Mouse (Mus musculus): ENCODE measurements at regions not wholly inside any gene's neighbourhood (a gene's known extent, or its start where the extent isn't known, plus 50 kb on each side); places are given as distances from the start of the nearest gene placed in this dataset.

GRCm38 (mm10) chr4:131205127-131205526 lies 260.9 kb downstream of the Matn1 start:
- no peak overlapping the region for H3K4me3 ChIP-seq (ENCODE audit: insufficient read depth, low read length)
- no peak for TF ChIP-seq POLR2A (IDR thresholded peaks at IDR 0.05; ENCODE audit: low read depth, low read length)
- TF ChIP-seq CTCF (IDR thresholded peaks at IDR 0.05; ENCODE audit: borderline replicate concordance, insufficient read depth, low read length): no peak
- H3K4me1 ChIP-seq (ENCODE audit: control insufficient read depth, insufficient read depth, low read length): no peaks in the 10 kb centered on the region
- H3K27ac ChIP-seq (ENCODE audit: insufficient read depth, low read length): no peak overlapping the region

DNA sequence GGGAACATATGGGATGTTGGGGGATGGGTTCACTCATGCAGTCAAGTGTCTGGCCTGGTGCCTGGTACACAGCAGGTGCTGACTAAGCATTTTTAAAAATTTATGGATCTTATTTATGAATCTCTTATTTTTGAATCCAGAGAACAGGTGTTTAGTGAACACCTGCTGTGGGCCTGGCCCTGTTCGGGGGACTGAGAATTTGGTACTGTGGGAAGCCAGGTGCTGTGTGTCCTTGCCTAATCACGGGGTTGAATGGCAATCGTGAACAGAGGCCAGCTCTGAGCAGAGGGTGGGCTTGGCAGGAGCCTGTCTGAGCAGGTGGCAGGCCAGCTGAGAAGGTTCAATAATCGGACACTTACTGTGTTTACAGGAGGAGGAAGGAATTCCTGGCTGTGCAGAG lies 261.5 kb downstream of the Matn1 start:
- Histone ChIP-seq H3K27ac (ENCODE audit: insufficient read depth, low read length) (no peak overlapping the region), H3K4me1 (ENCODE audit: control insufficient read depth, insufficient read depth, low read length) (no peaks in the 10 kb centered on the region), H3K4me3 (ENCODE audit: insufficient read depth, low read length) (no peak overlapping the region)
- TF ChIP-seq CTCF (IDR thresholded peaks at IDR 0.05; ENCODE audit: borderline replicate concordance, insufficient read depth, low read length) (no peak), POLR2A (IDR thresholded peaks at IDR 0.05; ENCODE audit: low read depth, low read length) (no peak)

DNA sequence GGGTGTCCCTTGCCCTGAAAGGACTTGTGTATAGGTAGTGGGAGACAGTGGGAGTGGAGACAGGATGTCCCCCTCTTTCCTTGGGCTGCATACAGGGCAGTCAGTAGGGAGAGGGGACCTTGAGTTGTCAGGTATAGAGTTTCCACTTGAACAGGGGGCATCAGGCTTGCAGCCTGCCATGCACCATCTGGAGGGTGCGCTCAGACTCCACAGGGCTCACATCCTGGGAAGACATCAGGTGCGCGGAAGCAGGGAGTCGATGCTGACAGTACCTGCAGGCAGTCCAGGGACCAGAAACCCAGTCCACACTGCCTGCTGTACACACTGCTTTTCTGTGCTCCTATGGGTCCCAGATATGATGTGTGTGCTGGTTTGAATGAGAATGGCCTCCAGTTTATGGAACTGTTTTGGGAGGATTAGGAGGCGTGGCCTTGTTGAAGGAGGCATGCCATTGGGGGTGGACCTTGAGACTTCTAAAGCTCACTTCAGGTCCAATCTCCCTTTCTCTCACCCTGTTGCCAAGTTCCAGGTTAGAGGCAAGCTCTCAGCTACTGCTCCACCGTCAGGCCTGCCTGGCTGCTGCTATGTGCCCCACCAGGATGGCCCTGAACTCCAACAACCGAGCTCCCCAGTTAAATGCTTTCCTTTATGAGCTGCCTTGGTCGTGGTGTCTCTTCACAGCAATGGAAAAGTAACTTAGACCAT lies 262.1 kb downstream of the Matn1 start:
- TF ChIP-seq POLR2A (IDR thresholded peaks at IDR 0.05; ENCODE audit: low read depth, low read length) (no peak), CTCF (IDR thresholded peaks at IDR 0.05; ENCODE audit: borderline replicate concordance, insufficient read depth, low read length) (no peak)
- Histone ChIP-seq H3K4me1 (ENCODE audit: control insufficient read depth, insufficient read depth, low read length) (no peaks in the 10 kb centered on the region), H3K4me3 (ENCODE audit: insufficient read depth, low read length) (no peak overlapping the region), H3K27ac (ENCODE audit: insufficient read depth, low read length) (no peak overlapping the region)

GRCm38 (mm10) chr4:131206886-131207200 lies 262.7 kb downstream of the Matn1 start:
- H3K4me3 ChIP-seq (ENCODE audit: insufficient read depth, low read length): no peak overlapping the region
- H3K4me1 ChIP-seq (ENCODE audit: control insufficient read depth, insufficient read depth, low read length): no peaks in the 10 kb centered on the region
- no peak overlapping the region for H3K27ac ChIP-seq (ENCODE audit: insufficient read depth, low read length)
- TF ChIP-seq POLR2A (IDR thresholded peaks at IDR 0.05; ENCODE audit: low read depth, low read length) (no peak), CTCF (IDR thresholded peaks at IDR 0.05; ENCODE audit: borderline replicate concordance, insufficient read depth, low read length) (no peak)

GRCm38 (mm10) chr4:131207249-131207648 lies 263.1 kb downstream of the Matn1 start:
- H3K27ac ChIP-seq (ENCODE audit: insufficient read depth, low read length): no peak overlapping the region
- no peaks in the 10 kb centered on the region for H3K4me1 ChIP-seq (ENCODE audit: control insufficient read depth, insufficient read depth, low read length)
- no peak overlapping the region for H3K4me3 ChIP-seq (ENCODE audit: insufficient read depth, low read length)
- TF ChIP-seq CTCF (IDR thresholded peaks at IDR 0.05; ENCODE audit: borderline replicate concordance, insufficient read depth, low read length) (no peak), POLR2A (IDR thresholded peaks at IDR 0.05; ENCODE audit: low read depth, low read length) (no peak)

GRCm38 (mm10) chr4:131208166-131208565 lies 264.0 kb downstream of the Matn1 start:
- Histone ChIP-seq H3K4me3 (ENCODE audit: insufficient read depth, low read length) (no peak overlapping the region), H3K27ac (ENCODE audit: insufficient read depth, low read length) (no peak overlapping the region), H3K4me1 (ENCODE audit: control insufficient read depth, insufficient read depth, low read length) (no peaks in the 10 kb centered on the region)
- TF ChIP-seq CTCF (IDR thresholded peaks at IDR 0.05; ENCODE audit: borderline replicate concordance, insufficient read depth, low read length) (no peak), POLR2A (IDR thresholded peaks at IDR 0.05; ENCODE audit: low read depth, low read length) (no peak)

DNA sequence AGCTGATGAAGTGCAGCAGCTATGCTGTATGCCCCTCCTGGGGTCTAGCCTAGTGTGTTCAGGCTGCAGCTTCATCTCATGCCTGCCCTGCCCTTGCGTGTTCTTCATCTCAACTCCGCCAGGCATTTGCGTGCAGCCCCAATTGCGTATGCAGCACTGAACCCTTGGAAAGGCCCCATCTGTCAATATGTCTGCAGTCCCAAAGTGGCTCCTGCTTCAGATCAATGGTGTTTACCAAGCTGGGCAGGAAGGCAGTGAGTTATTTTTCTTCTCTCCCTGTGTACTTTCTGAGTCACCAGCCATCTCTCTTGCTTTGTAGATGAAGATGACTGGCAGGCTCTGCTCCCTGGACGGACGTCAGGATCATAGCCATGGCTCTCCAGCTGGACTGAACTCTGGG lies 264.5 kb downstream of the Matn1 start:
- Histone ChIP-seq H3K4me3 (ENCODE audit: insufficient read depth, low read length) (no peak overlapping the region), H3K4me1 (ENCODE audit: control insufficient read depth, insufficient read depth, low read length) (no peaks in the 10 kb centered on the region), H3K27ac (ENCODE audit: insufficient read depth, low read length) (no peak overlapping the region)
- TF ChIP-seq POLR2A (IDR thresholded peaks at IDR 0.05; ENCODE audit: low read depth, low read length) (no peak), CTCF (IDR thresholded peaks at IDR 0.05; ENCODE audit: borderline replicate concordance, insufficient read depth, low read length) (no peak)

GRCm38 (mm10) chr4:131212711-131213110 lies 268.5 kb downstream of the Matn1 start:
- Histone ChIP-seq H3K27ac (ENCODE audit: insufficient read depth, low read length) (no peak overlapping the region), H3K4me3 (ENCODE audit: insufficient read depth, low read length) (no peak overlapping the region), H3K4me1 (ENCODE audit: control insufficient read depth, insufficient read depth, low read length) (no peaks in the 10 kb centered on the region)
- TF ChIP-seq POLR2A (IDR thresholded peaks at IDR 0.05; ENCODE audit: low read depth, low read length): no peak
- no peak for TF ChIP-seq CTCF (IDR thresholded peaks at IDR 0.05; ENCODE audit: borderline replicate concordance, insufficient read depth, low read length)

GRCm38 (mm10) chr4:131215682-131216081 lies 271.5 kb downstream of the Matn1 start:
- no peak overlapping the region for H3K27ac ChIP-seq (ENCODE audit: insufficient read depth, low read length)
- no peak overlapping the region for H3K4me3 ChIP-seq (ENCODE audit: insufficient read depth, low read length)
- no peaks in the 10 kb centered on the region for H3K4me1 ChIP-seq (ENCODE audit: control insufficient read depth, insufficient read depth, low read length)
- TF ChIP-seq CTCF (IDR thresholded peaks at IDR 0.05; ENCODE audit: borderline replicate concordance, insufficient read depth, low read length) (no peak), POLR2A (IDR thresholded peaks at IDR 0.05; ENCODE audit: low read depth, low read length) (no peak)

- TF ChIP-seq POLR2A (IDR thresholded peaks at IDR 0.05; ENCODE audit: low read depth, low read length): no peak
- TF ChIP-seq CTCF (IDR thresholded peaks at IDR 0.05; ENCODE audit: borderline replicate concordance, insufficient read depth, low read length): no peak
- Histone ChIP-seq H3K27ac (ENCODE audit: insufficient read depth, low read length) (no peak overlapping the region), H3K4me3 (ENCODE audit: insufficient read depth, low read length) (no peak overlapping the region), H3K4me1 (ENCODE audit: control insufficient read depth, insufficient read depth, low read length) (no peaks in the 10 kb centered on the region)
These were observed 272.2 kb downstream of the Matn1 start for GRCm38 (mm10) chr4:131216361-131216760.

All from embryonic fibroblast, embryonic 13.5 days (primary cell).